Mouse (Mus musculus): Measurements from ENCODE around the gene Plekha7.
A peak's percentile ranks its signal among the peaks of the same experiment; 100 is the strongest.

The Plekha7 gene

DNA sequence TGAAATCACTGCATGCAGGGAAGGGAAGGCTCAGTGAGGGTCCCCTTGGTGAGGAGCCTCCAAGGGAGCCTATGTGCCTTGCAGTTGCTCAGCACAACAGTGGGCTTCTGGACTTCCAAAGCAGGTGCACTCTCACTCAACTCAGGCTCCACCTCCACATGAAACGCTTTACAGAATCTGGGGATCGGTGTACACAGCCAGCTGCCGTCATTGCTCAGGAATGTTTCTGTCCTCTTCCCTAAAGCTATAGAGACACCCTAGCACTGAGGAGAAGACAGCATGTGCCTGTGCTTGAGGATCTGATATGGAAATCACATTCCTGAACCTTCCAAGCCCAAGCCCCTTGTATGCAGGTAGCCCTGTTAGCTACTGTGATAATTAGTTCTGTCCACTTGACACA is 120.7 kb downstream of the Plekha7 start:
- DNase-seq (ENCODE audit: low spot score in 2 of 2), result no peak

DNA sequence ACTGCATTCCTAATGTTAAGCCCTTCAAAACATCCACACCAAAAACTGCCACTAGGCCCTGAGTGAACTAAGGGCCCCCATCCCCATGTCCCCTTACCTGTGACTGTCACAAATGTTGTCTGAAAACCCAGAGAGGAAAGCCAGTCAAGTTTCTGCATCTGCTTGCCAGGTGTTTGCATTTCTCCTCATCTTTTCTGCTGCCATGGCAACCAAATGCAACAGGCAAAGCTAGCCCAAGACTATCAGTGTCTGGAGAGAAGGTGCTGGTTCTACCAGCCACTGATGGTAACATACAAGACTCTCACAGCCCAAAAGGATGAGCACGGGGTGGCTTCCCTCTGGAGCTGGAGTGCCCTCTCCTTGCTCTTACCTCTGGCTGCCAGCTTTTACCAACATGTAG is 121.3 kb downstream of the Plekha7 start:
- DNase-seq (ENCODE audit: low spot score in 2 of 2), result no peak

DNA sequence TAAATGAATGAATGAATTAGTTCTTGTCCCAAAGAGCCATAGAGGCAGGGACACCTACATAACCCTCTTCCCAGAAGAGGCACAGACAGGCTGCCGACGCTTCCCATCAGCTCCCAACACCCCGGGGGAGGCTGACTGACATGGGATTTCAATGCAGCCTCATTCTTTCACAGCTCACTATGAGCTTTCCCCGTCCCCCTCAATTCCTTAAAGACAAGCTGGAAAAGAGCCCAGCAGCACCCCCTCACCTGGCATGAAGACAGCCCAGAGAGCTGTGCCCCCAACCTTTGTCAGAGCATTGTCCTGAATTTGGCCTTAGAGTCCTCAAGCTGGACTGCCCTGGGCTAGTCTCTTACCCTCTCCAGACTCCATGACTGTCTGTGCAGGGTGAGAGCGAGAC is 122.0 kb downstream of the Plekha7 start:
- DNase-seq (ENCODE audit: low spot score in 2 of 2), result no peak

DNA sequence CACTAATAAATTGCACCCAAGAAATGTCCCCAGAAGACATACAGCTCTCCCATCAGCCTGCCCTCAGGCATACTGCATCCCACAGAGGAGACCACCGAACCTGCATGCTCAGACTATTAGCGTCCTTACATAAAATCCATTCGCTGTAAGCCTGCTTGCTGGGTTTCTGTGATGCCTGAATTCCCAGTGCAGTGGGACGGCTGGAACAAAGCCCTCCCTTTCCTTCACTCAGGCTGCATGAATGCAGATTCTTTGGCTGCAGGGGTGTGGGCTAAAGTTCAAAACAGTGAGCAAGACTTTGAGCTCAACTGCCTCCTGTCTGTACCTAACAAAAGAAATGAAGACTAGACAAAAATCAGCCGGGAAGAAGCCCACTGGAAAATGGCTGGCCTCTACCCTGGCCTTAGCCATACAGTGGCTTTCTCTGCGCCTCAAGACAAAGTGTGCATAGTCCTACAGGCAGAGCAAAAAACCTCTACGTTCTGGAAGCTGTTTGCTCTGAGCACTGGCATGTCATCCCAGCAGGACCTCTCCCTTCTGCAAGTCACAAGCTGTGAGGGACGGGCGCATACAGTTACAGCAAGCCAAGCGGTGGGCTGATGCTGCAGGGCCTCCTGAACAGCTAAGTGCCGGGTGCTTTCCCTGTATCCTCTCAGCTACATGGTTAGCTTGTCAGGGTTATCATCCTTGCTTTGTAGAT is 123.7 kb downstream of the Plekha7 start:
- no peak for DNase-seq (ENCODE audit: low spot score in 2 of 2)

DNA sequence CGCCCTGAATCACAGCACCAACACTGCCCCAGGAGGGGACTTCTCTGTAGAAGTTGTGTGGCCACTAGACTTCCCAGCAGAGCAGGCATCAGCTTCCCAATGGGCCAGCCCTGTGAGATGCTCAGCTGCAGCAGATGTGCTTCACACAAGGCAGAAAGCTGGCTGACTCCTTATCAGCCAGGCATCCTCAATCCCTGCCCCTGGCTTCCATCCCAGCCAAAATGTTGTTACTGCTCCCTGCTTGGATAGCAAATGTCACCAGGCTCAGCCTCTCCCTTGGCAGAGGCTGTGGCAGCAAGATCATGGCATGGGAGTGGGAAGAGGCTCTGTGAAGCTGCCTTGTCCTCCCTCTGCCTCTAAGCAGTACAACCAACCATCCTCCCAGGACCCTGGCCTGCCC is 125.7 kb downstream of the Plekha7 start:
- peak in 1 of 2 experiments; percentile 22 for DNase-seq (ENCODE audit: low spot score in 2 of 2)

DNA sequence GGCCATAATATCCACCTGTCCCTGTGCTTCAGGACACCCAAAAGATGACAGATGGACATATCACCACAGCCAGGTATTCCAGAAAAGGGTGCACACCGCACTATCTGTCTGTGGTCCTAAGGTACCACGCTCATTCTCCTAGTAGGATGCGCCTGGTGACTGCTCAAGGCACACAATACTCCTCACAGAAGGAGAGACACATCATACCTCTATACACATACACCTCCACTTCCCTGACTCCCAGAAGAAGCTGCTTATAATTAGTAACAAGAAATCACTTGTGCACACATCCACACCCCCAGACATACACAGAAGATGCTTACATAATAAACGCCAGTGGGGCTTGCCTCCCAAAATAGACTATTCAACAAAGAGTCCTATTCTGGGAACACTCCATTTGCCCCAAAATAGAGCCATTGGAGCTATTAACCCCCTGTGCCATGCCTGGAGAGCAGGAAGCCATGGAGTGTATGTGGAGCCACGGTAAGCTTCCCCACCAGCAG is 126.7 kb downstream of the Plekha7 start:
- DNase-seq (ENCODE audit: low spot score in 2 of 2), result no peak

DNA sequence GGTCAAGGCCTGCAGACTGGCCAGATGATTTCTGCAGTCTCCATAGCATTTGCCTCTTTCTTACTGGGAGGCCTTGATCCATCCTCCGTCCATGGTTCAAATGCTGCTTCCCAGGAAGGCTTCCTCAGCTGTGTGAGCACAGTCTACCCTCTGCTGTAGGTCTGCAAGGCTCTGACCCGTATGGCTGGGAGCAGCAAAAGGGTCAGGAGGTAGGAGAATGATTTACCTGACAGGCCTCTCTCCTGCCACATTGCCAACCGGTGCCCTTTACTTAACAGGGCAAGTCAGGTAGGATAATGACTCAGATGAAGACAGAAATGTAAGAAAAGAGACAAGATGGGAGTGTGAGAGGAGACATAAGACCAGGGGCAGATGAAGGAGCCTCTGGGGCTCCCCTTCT is 129.3 kb downstream of the Plekha7 start:
- no peak for DNase-seq (ENCODE audit: low spot score in 2 of 2)

DNA sequence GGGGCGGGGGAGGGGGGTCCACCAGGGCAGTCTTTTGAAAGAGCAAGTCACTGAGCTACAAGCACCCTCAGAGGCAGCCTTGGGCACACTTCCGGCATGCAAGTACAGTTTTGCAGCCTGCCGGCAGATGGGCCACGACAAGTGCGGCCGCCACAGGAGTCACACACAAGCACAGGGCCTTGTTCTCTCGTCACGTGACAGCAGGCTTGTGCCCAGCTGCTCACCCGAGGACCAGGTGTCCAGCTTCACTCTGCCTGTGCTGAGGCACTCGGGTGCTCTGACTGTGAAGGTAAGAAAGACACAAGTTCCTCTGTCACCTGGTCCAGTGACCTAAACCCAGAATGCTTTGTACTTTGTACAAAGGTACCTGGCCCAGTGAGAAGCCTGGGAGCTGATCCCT is 135.4 kb downstream of the Plekha7 start:
- DNase-seq (ENCODE audit: low spot score in 2 of 2), result no peak

DNA sequence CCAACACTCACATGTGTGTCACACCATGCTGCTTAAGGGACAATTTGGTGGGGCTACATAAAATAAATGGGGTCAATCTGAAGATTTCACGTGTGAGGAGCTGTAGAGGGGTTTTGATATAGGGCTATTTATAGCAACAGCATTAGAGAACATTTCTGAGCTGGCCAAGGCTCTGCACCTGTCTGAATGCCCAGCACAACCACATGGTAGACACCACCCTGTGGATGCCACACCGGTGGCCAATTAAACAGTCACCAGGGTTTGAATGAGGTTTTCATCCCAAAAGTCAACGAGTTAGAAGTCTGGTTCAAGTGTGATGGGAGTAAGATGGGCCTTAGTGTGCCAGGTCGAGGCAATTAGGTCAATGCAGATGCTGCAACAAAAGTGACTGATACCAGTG is 138.8 kb downstream of the Plekha7 start:
- no peak for DNase-seq (ENCODE audit: low spot score in 2 of 2)

DNA sequence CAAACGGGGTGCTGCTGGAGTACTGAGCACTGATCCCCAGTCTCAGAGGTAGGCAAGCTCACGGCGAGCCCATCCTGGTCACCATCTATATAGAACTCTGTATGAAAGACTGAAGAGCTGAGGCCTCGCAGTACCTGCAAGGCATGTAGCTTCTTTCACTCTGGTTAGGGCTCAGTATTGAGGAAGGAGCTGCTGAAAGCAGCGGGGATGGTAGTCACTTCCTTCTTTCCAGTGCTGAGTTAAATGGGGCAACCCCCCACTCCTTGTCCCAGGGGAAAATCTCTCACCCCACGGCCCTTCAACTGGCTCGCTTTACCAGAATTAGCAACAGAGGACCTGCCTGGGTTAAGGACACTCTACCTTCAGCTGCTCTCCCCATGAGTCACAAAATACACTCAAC is 140.0 kb downstream of the Plekha7 start:
- DNase-seq (ENCODE audit: low spot score in 2 of 2), result no peak

DNA sequence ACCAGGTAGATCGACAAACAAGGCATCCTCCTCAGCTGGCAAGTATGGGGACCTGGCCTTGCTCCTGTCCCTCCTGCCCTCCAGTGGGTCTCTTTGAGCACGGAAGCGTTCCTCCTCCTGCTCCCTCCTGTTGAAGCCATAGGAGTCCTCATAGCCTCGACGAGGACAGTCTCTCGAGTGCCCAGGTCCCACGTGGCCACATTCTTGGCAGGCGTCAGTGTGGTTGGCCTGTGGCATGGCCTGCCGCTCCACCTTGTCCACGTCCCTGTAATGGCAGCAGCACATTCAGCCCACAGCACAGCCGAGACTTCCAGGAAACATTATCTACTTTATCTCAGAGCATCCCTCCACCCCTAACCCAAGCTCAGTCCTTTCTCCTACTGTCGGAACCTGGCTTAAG is 143.9 kb downstream of the Plekha7 start:
- DNase-seq (ENCODE audit: low spot score in 2 of 2), result no peak

DNA sequence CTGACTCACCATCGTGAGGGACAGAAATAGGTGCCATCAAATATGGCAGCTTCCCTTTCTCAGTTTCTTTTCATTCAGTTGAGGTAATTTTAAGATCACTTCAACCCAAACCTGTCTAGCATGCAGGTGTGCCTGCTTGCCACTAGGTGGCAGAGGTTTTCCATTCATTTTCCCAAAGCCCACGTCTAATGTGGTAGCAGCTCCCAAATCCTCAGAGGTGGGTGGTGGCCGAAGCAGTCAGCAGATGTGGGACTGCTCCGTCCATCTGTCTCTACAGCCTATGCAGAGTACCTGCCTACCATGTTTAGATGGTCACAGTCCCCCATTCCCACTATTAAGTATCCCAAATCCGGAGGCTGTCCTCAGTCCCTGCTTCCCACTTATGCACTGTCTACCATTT is 146.6 kb downstream of the Plekha7 start:
- peak in 1 of 2 experiments; percentile 51 for DNase-seq (ENCODE audit: low spot score in 2 of 2)

DNA sequence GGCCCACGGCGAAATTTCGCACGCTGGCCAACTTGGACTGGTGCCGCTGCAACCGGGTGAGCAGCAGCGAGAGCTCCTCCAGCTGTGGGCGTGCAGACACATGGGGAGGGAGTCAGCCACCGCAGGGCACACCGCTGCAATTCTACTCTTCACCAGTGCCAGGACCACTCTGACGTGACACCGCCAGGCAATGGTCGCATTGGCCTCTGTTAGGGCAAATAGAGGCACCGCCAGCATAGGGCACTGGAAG is 151.4 kb downstream of the Plekha7 start:
- DNase-seq (ENCODE audit: low spot score in 2 of 2), result no peak

DNA sequence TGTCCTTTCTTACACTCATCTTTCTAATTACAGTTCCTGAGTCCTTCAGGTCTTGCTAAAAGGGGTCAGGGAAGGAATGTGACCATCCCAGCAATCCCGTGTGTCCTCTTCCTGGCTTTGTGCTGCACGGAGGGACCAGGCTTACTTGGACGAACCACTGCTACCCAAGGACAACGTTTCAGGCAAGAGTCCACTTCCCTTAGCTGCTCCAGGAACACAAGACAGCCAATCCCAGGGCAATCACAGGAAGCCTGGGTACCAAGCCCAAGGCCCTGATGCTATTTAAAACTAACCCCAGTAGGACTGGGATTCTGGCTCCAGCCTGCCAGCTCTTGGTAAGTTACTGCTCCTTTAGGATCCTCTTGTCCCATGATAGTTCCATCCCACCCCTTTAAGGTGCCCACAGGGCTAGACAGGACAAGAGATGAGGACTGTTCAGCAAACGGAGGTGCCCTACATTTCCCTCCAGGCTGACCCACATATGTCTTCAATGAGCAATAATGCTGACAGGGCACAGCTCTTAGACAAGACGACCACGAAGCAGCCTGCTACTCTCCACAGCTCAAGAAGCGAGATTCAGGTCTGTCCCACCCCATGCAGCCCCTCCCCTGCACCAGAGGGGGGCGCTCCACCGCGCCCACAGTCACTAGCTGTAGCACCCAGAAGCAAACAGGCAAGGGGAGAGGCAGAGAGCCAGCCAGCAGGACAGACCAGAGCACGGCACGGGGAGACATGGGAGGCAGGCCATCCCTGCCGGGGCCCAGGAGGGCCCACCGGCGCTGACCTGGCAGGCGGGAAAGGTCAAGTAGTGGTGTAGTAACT is 151.9 kb downstream of the Plekha7 start:
- DNase-seq (ENCODE audit: low spot score in 2 of 2), result no peak

DNA sequence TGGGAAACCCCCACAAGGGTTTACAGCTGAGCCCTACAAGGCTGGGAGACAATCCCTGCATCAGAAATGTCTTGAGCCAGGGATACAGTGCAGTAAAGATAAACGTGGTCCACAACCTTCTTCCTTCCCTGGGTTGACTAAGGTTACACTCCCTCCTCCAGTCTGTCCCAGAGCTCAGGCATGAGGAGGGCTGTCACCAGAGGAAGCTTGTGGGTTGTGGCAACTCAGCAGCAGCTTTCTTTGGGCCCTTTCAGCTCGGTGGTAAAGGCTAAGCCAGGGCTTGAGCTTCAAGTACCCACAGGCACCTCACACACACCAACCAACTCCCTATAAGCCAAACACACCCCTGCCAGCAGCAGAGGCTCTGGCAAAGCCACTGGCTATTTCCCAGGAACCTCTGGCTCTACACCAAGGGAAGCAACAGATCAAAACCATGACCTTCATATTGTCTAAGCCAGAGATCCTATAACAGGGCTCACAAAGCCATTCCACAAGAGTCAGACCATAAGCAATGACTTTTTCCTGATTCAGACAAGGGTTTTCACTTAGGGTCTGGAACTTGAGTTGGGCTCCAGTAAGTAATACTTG is 154.3 kb downstream of the Plekha7 start:
- no peak for DNase-seq (ENCODE audit: low spot score in 2 of 2)

DNA sequence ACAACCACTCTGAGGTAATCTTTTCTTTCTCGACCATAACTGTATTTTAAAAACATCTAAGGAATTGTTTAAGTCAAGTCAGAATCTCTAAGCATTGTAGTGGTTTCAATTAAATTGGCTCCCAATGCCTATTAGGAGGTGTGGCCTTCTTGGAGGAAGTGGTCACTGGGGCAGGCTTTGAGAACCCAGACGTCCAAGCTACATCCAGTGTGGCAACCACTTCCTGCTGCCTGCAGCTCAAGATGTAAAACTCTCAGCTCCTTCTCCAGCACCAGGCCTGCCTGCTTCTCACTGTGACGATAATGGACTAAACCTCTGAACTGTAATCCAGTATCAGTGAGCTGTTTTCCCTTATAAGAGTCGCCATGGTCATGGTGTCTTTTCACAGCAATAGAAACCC is 158.6 kb downstream of the Plekha7 start:
- DNase-seq (ENCODE audit: low spot score in 2 of 2), result no peak

DNA sequence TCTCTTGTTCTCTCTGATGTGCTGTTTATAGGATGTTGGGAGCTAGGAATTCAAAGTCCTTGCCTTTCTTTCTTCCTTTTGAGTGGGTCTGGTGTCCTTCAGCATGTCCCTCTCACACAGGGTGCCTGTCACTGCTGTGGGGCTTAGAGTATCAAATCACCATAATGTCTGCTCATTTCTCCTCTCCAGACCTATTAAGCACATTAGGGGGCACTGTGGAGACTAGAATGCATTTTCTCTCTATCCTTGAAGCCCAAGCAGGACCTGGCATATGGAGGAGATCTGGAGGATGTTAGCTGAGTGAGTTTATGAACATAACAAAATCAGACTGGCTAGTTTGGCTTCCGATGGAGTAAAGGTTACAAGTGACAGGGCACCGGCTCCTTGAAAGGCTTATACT is 161.1 kb downstream of the Plekha7 start:
- DNase-seq (ENCODE audit: low spot score in 2 of 2), result no peak

DNA sequence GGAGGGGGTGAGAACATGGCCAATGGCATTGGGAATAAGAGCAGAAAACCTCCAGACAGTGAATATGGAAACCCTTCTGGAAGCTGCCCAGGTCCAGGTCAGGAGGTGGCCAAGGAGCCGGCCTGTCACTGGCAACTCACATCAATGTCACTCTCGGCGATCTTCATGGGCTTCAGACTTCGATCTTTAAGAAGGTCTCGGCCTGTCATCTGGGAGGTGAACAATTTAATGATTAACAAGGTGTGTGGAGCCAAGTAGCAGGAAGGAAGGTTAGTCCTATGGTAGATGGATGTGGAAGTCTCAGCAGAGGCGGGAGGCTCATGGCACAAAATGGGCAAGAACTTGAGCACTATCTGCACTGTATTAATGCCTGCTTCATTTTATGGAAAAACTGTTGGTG is 163.1 kb downstream of the Plekha7 start:
- DNase-seq (ENCODE audit: low spot score in 2 of 2), result no peak

DNA sequence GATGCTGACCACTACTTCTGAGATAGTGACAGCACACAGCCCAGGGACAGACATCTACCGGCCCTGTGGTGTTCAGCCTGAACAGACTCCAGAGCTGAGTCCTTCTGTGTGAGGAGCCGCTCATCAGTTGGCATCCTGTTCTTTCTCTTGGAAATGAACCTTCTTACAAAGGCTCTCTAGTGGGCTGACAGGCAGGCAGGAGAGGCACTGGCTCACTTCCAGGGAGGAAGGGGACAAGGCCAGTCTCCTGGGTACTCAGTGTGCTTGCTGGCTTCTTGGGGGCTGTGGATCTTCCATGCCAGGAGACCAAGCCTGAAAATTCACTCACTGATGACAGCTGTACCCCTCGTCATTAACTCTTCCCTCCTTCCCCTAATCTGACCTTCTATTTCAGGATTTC is 170.5 kb downstream of the Plekha7 start:
- no peak for DNase-seq (ENCODE audit: low spot score in 2 of 2)

DNA sequence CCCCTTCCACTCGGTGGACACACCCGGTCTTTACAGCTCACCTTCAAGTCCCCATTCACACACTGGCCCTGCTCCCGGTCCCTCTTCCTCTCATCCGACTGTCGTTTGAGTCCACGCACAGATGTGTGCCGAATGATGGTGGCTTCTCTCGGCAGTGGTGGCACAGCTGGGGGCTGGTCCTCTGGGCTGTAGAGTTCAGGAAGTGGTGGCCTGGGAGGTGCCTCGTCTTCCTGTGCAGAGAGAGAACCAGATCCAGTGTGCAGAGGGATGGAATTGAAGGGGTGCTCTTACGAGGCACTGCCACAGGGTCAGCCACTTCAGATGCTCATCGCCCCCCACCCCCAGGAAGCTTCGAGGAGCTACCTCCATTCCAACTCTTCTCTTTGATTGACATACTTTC is 171.0 kb downstream of the Plekha7 start:
- no peak for DNase-seq (ENCODE audit: low spot score in 2 of 2)

DNA sequence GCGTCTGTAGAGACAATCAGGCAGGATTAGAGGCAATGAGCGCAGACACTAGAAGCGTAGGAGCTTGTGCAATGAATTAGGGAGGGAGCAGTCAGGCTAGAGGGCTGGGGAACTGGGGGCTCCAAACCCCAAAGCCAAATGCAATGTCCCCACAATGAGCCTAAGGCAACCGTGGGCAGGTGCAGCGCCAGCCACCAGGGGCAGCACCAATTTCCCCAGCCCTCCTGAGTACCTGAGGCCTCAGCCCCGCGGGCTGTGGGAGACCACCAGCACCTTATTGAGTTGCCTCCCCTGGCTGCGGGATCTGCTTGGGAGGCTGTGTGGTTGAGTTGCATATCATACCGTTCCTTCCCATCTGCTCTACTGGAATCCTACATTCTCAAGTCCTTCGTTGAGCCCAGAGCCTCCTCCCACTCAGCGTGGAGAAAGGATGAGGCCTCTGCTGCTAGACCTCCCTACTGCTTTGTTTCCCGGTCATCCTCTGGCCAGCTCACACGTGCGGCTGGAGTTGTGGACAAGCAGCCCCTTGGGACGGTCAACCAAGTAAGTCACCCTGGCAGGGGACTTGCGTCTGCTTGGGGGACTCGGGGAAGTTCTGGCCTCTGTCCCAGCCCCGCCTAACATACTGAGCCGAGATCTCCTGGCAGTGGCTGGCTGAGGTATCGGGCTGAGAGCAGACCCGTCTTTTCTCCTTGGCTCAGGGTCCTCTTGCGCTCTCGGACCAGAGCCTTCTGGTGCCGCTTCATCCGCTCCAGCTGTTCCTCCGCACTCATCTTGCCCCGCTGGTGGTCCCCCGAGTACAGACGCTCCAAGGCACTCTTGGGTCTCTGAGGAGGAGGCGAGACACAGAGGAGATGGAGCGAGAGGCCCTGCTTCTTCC is 173.5 kb downstream of the Plekha7 start:
- peak in 1 of 2 experiments; percentile 21 for DNase-seq (ENCODE audit: low spot score in 2 of 2)

DNA sequence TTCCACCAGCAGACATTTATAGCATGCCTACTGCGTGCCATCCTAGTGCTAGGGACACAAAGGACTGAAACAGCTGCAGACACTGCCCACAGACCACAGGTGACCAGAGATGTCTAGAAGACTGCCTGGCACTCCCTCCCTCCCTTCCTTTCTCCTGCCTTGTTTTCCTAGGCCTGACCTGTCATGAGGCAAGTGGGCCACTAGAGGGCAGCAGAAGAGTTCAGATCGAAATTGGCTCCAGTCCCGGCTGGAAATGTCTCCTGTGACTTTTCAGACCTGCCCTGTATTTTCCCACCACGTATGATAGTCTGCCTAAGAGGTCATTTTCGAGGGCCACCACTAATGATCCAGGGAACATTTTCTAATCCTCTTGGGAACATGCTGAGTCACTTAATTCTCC is 176.1 kb downstream of the Plekha7 start:
- peak; percentile 79 to 90 for DNase-seq (ENCODE audit: low spot score in 2 of 2)
